Mouse (Mus musculus) cerebellum, adult 9-11 months (tissue): Measurements from ENCODE around the gene Arhgap42.

Experiments
- DNase-seq: peaks from one replicate; pipeline ENCODE4 v3.0.0; 2022

Gene Arhgap42

GRCm38 (mm10) chr9:9128996-9129694, 109.8 kb downstream of the Arhgap42 start:
- no peak for DNase-seq

- DNase-seq, result no peak
These were observed 111.7 kb downstream of the Arhgap42 start for GRCm38 (mm10) chr9:9127041-9127755.

GRCm38 (mm10) chr9:9124156-9124555, 114.7 kb downstream of the Arhgap42 start:
- no peak for DNase-seq

GRCm38 (mm10) chr9:9114266-9114665, 124.6 kb downstream of the Arhgap42 start:
- DNase-seq, result no peak

GRCm38 (mm10) chr9:9113847-9114246, 125.1 kb downstream of the Arhgap42 start:
- DNase-seq, result no peak

- DNase-seq, result no peak
These were observed 126.0 kb downstream of the Arhgap42 start for GRCm38 (mm10) chr9:9112921-9113320.

- no peak for DNase-seq
These were observed 131.2 kb downstream of the Arhgap42 start for GRCm38 (mm10) chr9:9107697-9108096.

- DNase-seq, result no peak
These were observed 134.1 kb downstream of the Arhgap42 start for GRCm38 (mm10) chr9:9104761-9105160.

GRCm38 (mm10) chr9:9102158-9102514, 136.8 kb downstream of the Arhgap42 start:
- DNase-seq, result no peak

- no peak for DNase-seq
These were observed 137.3 kb downstream of the Arhgap42 start for GRCm38 (mm10) chr9:9101482-9102157.

GRCm38 (mm10) chr9:9101055-9101454, 137.8 kb downstream of the Arhgap42 start:
- DNase-seq, result no peak

- DNase-seq, result no peak
These were observed 141.1 kb downstream of the Arhgap42 start for GRCm38 (mm10) chr9:9097835-9098234.

- no peak for DNase-seq
These were observed 142.1 kb downstream of the Arhgap42 start for GRCm38 (mm10) chr9:9096761-9097160.

GRCm38 (mm10) chr9:9093096-9093495, 145.8 kb downstream of the Arhgap42 start:
- no peak for DNase-seq

GRCm38 (mm10) chr9:9083441-9083840, 155.5 kb downstream of the Arhgap42 start:
- DNase-seq, result no peak

GRCm38 (mm10) chr9:9052920-9053319, 186.0 kb downstream of the Arhgap42 start:
- no peak for DNase-seq

GRCm38 (mm10) chr9:9051184-9051583, 187.7 kb downstream of the Arhgap42 start:
- no peak for DNase-seq

- no peak for DNase-seq
These were observed 189.7 kb downstream of the Arhgap42 start for GRCm38 (mm10) chr9:9049202-9049601.

GRCm38 (mm10) chr9:9041009-9041408, 197.9 kb downstream of the Arhgap42 start:
- DNase-seq, result no peak

- DNase-seq, result no peak
These were observed 201.8 kb downstream of the Arhgap42 start for GRCm38 (mm10) chr9:9037017-9037671.

- DNase-seq, result no peak
These were observed 211.0 kb downstream of the Arhgap42 start for GRCm38 (mm10) chr9:9027904-9028303.

- no peak for DNase-seq
These were observed 211.5 kb downstream of the Arhgap42 start for GRCm38 (mm10) chr9:9027445-9027844.

GRCm38 (mm10) chr9:9015108-9015507, 223.8 kb downstream of the Arhgap42 start:
- no peak for DNase-seq
